Mouse (Mus musculus) liver, embryonic 14.5 days (tissue): ENCODE results near the gene Zfyve27.

Experiments
- CTCF ChIP-seq: IDR thresholded peaks from 2 replicates; pipeline ENCODE4 v1.5.1; 2016; ENCODE audit warnings: antibody characterized with exemption, low read depth, control low read depth
- EP300 ChIP-seq: IDR thresholded peaks from 2 replicates; pipeline ENCODE4 v1.6.1; 2016; ENCODE audit warnings: antibody characterized with exemption, low read depth

DNA sequence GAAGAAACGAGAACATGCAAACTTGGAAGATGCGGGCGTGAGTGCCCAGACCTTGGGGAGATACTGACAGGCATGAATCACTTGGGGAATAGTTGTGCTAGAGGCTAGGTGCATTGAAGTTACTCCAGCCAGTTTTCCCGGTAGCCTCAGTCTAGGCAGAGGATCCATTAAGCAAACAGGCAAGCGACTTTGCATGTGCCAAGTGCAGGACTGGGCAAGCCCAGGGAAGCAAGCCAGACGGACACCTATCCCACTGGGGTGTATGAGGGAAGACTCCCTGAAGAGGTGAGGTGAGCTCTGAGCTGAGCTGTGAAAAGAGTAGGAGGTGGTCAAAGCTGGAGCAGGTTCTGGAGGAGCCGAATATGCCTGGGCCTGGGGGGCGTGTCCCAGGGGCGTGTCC is 3.7 kb downstream of the Zfyve27 start:
- TF ChIP-seq CTCF (no peak), EP300 (no peak)
